Mouse (Mus musculus) megakaryocyte, embryonic 14.5 days (primary cell): ENCODE data around the gene Atp8a2.

Experiments used
- FLI1 ChIP-seq: IDR thresholded peaks from 2 replicates; pipeline ENCODE4 v1.6.1; 2012; ENCODE audit warnings: low read length, inconsistent platforms, mixed read lengths
- GATA1 ChIP-seq: IDR thresholded peaks from 3 replicates; pipeline ENCODE4 v1.6.1; 2012; ENCODE audit warnings: mixed read lengths, low read length, inconsistent platforms, borderline replicate concordance

GRCm38 (mm10) chr14:60058867-60059266, 138.1 kb downstream of the Atp8a2 start:
- TF ChIP-seq GATA1 = no peak
- TF ChIP-seq FLI1 = no peak
